Mouse (Mus musculus) spleen, postnatal 0 days (tissue): ENCODE data around the gene Rgmb. TPM values are rescaled to one million over a fixed set of nuclear protein-coding genes. Genes with fewer than 3 reads are reported as not detected.

Experiments used
- polyA plus RNA-seq: library from polyadenylated mRNA; unstranded; fragments of >200 nt; fragmentation: Nextera tagmentation; extraction: Ambion mirVana; gene quantifications from 2 replicates; pipeline ENCODE4 v1.2.1, GENCODE M21; 2015

Gene Rgmb
- polyA plus RNA-seq = 2.7 and 3.1 TPM in 2 replicates

GRCm38 (mm10) chr17:15830766-15831644 is at the start of gene Rgmb:
Rgmb (minus strand) TSS chr17:15831039.

Other genes with a start within 250 kb of the Rgmb start
- 19.0 and 22.1 TPM in 2 replicates for gene Chd1, start 126.1 kb downstream of the Rgmb start, polyA plus RNA-seq